Mouse (Mus musculus) neural tube, embryonic 12.5 days (tissue): Measurements from ENCODE around the gene Fbxl7. TPM values are rescaled to one million over a fixed set of nuclear protein-coding genes. Genes with fewer than 3 reads are reported as not detected.
A peak's percentile ranks its signal among the peaks of the same experiment; 100 is the strongest.

Experiments
- ATAC-seq: fragments of 200-750 bp; cut with Nextera tagmentation; 2 replicates; pipeline ENCODE4 v1.8.0; 2017; ENCODE audit warnings: low read depth, mild to moderate bottlenecking, moderate TSS enrichment, moderate library complexity; ENCODE audit not compliant: low FRiP score
- H3K27ac ChIP-seq: fragments of 300-500 bp; sonication (generic); 2 replicates; pipeline ENCODE4 v1.5.1; 2016
- H3K27me3 ChIP-seq: fragments of 300-500 bp; sonication (generic); replicated peaks from 2 replicates; pipeline ENCODE4 v1.6.1; 2016; ENCODE audit warnings: mild to moderate bottlenecking
- H3K36me3 ChIP-seq: fragments of 300-500 bp; sonication (generic); 2 replicates; pipeline ENCODE4 v1.6.1; 2016; ENCODE audit warnings: mild to moderate bottlenecking
- H3K4me1 ChIP-seq: fragments of 300-500 bp; sonication (generic); 2 replicates; pipeline ENCODE4 v1.6.1; 2016
- H3K4me2 ChIP-seq: fragments of 300-500 bp; sonication (generic); replicated peaks from 2 replicates; pipeline ENCODE4 v1.6.1; 2016; ENCODE audit warnings: mild to moderate bottlenecking
- H3K4me3 ChIP-seq: fragments of 300-500 bp; sonication (generic); 2 replicates; pipeline ENCODE4 v1.5.1; 2016
- H3K9ac ChIP-seq: fragments of 300-500 bp; sonication (generic); 2 replicates; pipeline ENCODE4 v1.6.1; 2016; ENCODE audit warnings: mild to moderate bottlenecking
- H3K9me3 ChIP-seq: fragments of 300-500 bp; sonication (generic); 2 replicates; pipeline ENCODE4 v1.6.1; 2016; ENCODE audit warnings: mild to moderate bottlenecking
- WGBS: fragments of 180-500 bp; shearing (Covaris S2); methylation state at CpG from one replicate; pipeline ENCODE4 v1.1.7; 2016; 5-methylcytosine and 5-hydroxymethylcytosine counted together
- polyA plus RNA-seq: library from polyadenylated mRNA; unstranded; fragments of >200 nt; fragmentation: Nextera tagmentation; extraction: Ambion mirVana; gene quantifications from 2 replicates; pipeline ENCODE4 v1.2.1, GENCODE M21; 2016

Gene Fbxl7
- polyA plus RNA-seq, result 24.4 and 24.7 TPM in 2 replicates

GRCm38 (mm10) chr15:26895251-26895711 is at the start of gene Fbxl7:
Fbxl7 (minus strand) TSS chr15:26895580.
- Histone ChIP-seq H3K27ac (peak within 1 kb of the TSS; percentile 55), H3K9ac (peak within 1 kb of the TSS; percentile 78), H3K4me3 (peak within 1 kb of the TSS; percentile 77), H3K4me2 (peak within 1 kb of the TSS; percentile 75), H3K27me3 (no peaks in the 10 kb centered on the region), H3K9me3 (no peaks in the 10 kb centered on the region), H3K36me3 (no peaks in the 10 kb centered on the region), H3K4me1 (peaks cover 14% of the 10 kb centered on the region; the same call in 1 of the 2 replicates)
- under 1% methylated on average over 58 of the region's 58 CpGs for WGBS
- peak; percentile 92 for ATAC-seq

GRCm38 (mm10) chr15:26922026-26922425 is 26.6 kb upstream of the Fbxl7 start:
- Histone ChIP-seq H3K9ac (no peak overlapping the region), H3K9me3 (no peaks in the 10 kb centered on the region), H3K4me3 (no peak overlapping the region), H3K27ac (no peak overlapping the region), H3K27me3 (no peaks in the 10 kb centered on the region), H3K4me1 (no peaks in the 10 kb centered on the region), H3K4me2 (no peak overlapping the region), H3K36me3 (no peaks in the 10 kb centered on the region)
- WGBS, result 81% methylated on average over 2 of the region's 2 CpGs
- ATAC-seq, result no peak

- H3K9ac ChIP-seq, result no peak overlapping the region
- H3K4me3 ChIP-seq, result no peak overlapping the region
- H3K36me3 ChIP-seq, result no peaks in the 10 kb centered on the region
- no peaks in the 10 kb centered on the region for H3K4me1 ChIP-seq
- no peaks in the 10 kb centered on the region for H3K9me3 ChIP-seq
- ATAC-seq, result no peak
- no peak overlapping the region for H3K4me2 ChIP-seq
- no peak overlapping the region for H3K27ac ChIP-seq
- no peaks in the 10 kb centered on the region for H3K27me3 ChIP-seq
Measured at GRCm38 (mm10) chr15:26913427-26913826, 18.0 kb upstream of the Fbxl7 start.

GRCm38 (mm10) chr15:26895761-26896160 is 381 bp upstream of the Fbxl7 start:
- Histone ChIP-seq H3K9ac (peak overlapping the region; percentile 78), H3K4me1 (peaks cover 14% of the 10 kb centered on the region; the same call in 1 of the 2 replicates), H3K36me3 (no peaks in the 10 kb centered on the region), H3K4me3 (peak overlapping the region; percentile 77), H3K4me2 (peak overlapping the region; percentile 75), H3K27me3 (no peaks in the 10 kb centered on the region), H3K27ac (peak overlapping the region; percentile 55; the same call in 1 of the 2 replicates), H3K9me3 (no peaks in the 10 kb centered on the region)
- WGBS, result under 1% methylated on average over 14 of the region's 14 CpGs
- ATAC-seq, result no peak

- Histone ChIP-seq H3K27ac (peak overlapping the region; percentile 55), H3K4me2 (peak overlapping the region; percentile 75), H3K36me3 (no peaks in the 10 kb centered on the region), H3K4me1 (peaks cover 14% of the 10 kb centered on the region; the same call in 1 of the 2 replicates), H3K9me3 (no peaks in the 10 kb centered on the region), H3K9ac (peak overlapping the region; percentile 78), H3K27me3 (no peaks in the 10 kb centered on the region), H3K4me3 (peak overlapping the region; percentile 77)
- WGBS, result under 1% methylated on average over 28 of the region's 28 CpGs
- ATAC-seq, result peak; percentile 90
Measured at GRCm38 (mm10) chr15:26894801-26895229, 565 bp downstream of the Fbxl7 start.

- H3K4me3 ChIP-seq, result peak overlapping the region; percentile 77
- no peaks in the 10 kb centered on the region for H3K27me3 ChIP-seq
- H3K4me1 ChIP-seq, result peaks cover 14% of the 10 kb centered on the region; the same call in 1 of the 2 replicates
- no peak overlapping the region for H3K27ac ChIP-seq
- no peaks in the 10 kb centered on the region for H3K36me3 ChIP-seq
- peak overlapping the region; percentile 75 for H3K4me2 ChIP-seq
- no peaks in the 10 kb centered on the region for H3K9me3 ChIP-seq
- H3K9ac ChIP-seq, result peak overlapping the region; percentile 78
- WGBS, result under 1% methylated on average over 12 of the region's 12 CpGs
- ATAC-seq, result peak; percentile 54
Measured at GRCm38 (mm10) chr15:26894031-26894655, 1.2 kb downstream of the Fbxl7 start.

- Histone ChIP-seq H3K27me3 (no peaks in the 10 kb centered on the region), H3K4me1 (peaks cover 14% of the 10 kb centered on the region; the same call in 1 of the 2 replicates), H3K9ac (no peak overlapping the region), H3K9me3 (no peaks in the 10 kb centered on the region), H3K36me3 (no peaks in the 10 kb centered on the region), H3K27ac (no peak overlapping the region), H3K4me2 (peak overlapping the region; percentile 43), H3K4me3 (peak overlapping the region; percentile 7; the same call in 1 of the 2 replicates)
- no peak for ATAC-seq
- 56% methylated on average over 4 of the region's 4 CpGs for whole genome bisulfite sequencing
Measured at GRCm38 (mm10) chr15:26893136-26893535, 2.2 kb downstream of the Fbxl7 start.

GRCm38 (mm10) chr15:26889971-26890370 is 5.4 kb downstream of the Fbxl7 start:
- no peak for ATAC-seq
- Histone ChIP-seq H3K27ac (no peak overlapping the region), H3K27me3 (no peaks in the 10 kb centered on the region), H3K9ac (no peak overlapping the region), H3K4me3 (no peak overlapping the region), H3K4me2 (no peak overlapping the region), H3K9me3 (no peaks in the 10 kb centered on the region), H3K36me3 (no peaks in the 10 kb centered on the region), H3K4me1 (peaks cover 16% of the 10 kb centered on the region; the same call in 1 of the 2 replicates)
- 79% methylated on average over 5 of the region's 5 CpGs for WGBS

- no peaks in the 10 kb centered on the region for H3K27me3 ChIP-seq
- H3K27ac ChIP-seq, result no peak overlapping the region
- H3K4me1 ChIP-seq, result peaks cover 5% of the 10 kb centered on the region; the same call in 1 of the 2 replicates
- no peak for ATAC-seq
- H3K9me3 ChIP-seq, result no peaks in the 10 kb centered on the region
- no peak overlapping the region for H3K4me2 ChIP-seq
- no peak overlapping the region for H3K9ac ChIP-seq
- H3K36me3 ChIP-seq, result no peaks in the 10 kb centered on the region
- 72% methylated on average over 10 of the region's 10 CpGs for whole genome bisulfite sequencing
- H3K4me3 ChIP-seq, result no peak overlapping the region
Measured at GRCm38 (mm10) chr15:26888170-26888569, 7.2 kb downstream of the Fbxl7 start.

- H3K27me3 ChIP-seq, result no peaks in the 10 kb centered on the region
- ATAC-seq, result no peak
- 0 out of 2 replicates have a peak, but pooled peaks cover 2% of the 10 kb centered on the region for H3K4me1 ChIP-seq
- H3K9ac ChIP-seq, result no peak overlapping the region
- no peak overlapping the region for H3K4me3 ChIP-seq
- no peak overlapping the region for H3K4me2 ChIP-seq
- H3K27ac ChIP-seq, result no peak overlapping the region
- no peaks in the 10 kb centered on the region for H3K36me3 ChIP-seq
- 62% methylated on average over 2 of the region's 2 CpGs for WGBS
- H3K9me3 ChIP-seq, result no peaks in the 10 kb centered on the region
Measured at GRCm38 (mm10) chr15:26885979-26886378, 9.4 kb downstream of the Fbxl7 start.

- no peak overlapping the region for H3K4me2 ChIP-seq
- no peaks in the 10 kb centered on the region for H3K27me3 ChIP-seq
- H3K9me3 ChIP-seq, result no peaks in the 10 kb centered on the region
- peak; percentile 23; the same call in 1 of the 2 replicates for ATAC-seq
- no peak overlapping the region for H3K27ac ChIP-seq
- H3K4me1 ChIP-seq, result peaks cover 10% of the 10 kb centered on the region
- 53% methylated on average over 8 of the region's 8 CpGs for WGBS
- H3K36me3 ChIP-seq, result no peaks in the 10 kb centered on the region
- no peak overlapping the region for H3K4me3 ChIP-seq
- no peak overlapping the region for H3K9ac ChIP-seq
Measured at GRCm38 (mm10) chr15:26880212-26880956, 15.0 kb downstream of the Fbxl7 start.

- Histone ChIP-seq H3K27ac (no peak overlapping the region), H3K4me1 (peaks cover 23% of the 10 kb centered on the region), H3K9ac (no peak overlapping the region), H3K9me3 (no peaks in the 10 kb centered on the region), H3K4me3 (no peak overlapping the region), H3K36me3 (no peaks in the 10 kb centered on the region), H3K27me3 (no peaks in the 10 kb centered on the region), H3K4me2 (no peak overlapping the region)
- WGBS, result 33% methylated on average over 4 of the region's 4 CpGs
- peak; percentile 21; the same call in 1 of the 2 replicates for ATAC-seq
Measured at GRCm38 (mm10) chr15:26875687-26876086, 19.7 kb downstream of the Fbxl7 start.
